Mouse (Mus musculus) bone marrow, adult 2 months (tissue): ENCODE measurements around the gene Aif1.

ENCODE experiments used
- CTCF ChIP-seq: fragments of 200-500 bp; IDR thresholded peaks from 2 replicates; pipeline ENCODE4 v1.5.1; 2011; ENCODE audit warnings: low read length, control low read depth; ENCODE audit not compliant: control insufficient read depth, insufficient read depth
- POLR2A ChIP-seq: fragments of 200-500 bp; IDR thresholded peaks from 2 replicates; pipeline ENCODE4 v1.6.1; 2011; ENCODE audit warnings: low read depth, mild to moderate bottlenecking, control low read depth, low read length, borderline replicate concordance; ENCODE audit not compliant: control insufficient read depth

DNA sequence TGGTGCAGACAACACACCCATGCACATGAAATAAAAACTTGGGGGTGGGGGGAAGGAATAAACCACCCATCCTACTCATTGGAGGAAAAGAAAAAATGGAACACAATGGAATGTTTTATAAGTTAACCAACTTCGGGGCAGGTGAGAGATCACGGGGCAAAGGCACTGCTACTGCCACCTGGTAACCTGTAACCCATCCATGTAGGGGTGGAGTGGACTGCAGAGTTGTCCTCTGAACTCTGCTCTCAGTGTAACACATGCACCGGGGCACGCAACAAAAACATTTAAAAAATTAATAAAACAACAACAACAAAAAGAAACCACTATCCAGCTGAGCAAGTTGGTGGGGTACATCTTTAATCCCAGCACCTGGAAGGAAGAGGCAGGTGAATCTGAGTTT, 23.7 kb downstream of the Aif1 start:
- no peak for TF ChIP-seq CTCF
- TF ChIP-seq POLR2A: no peak
